Mouse (Mus musculus): ENCODE measurements around the gene Kank2. TPM values are rescaled to one million over a fixed set of nuclear protein-coding genes. Genes with fewer than 3 reads are reported as not detected.

The Kank2 gene
- polyA plus RNA-seq, 1 experiment from 2014 or later = 9.5 TPM

DNA sequence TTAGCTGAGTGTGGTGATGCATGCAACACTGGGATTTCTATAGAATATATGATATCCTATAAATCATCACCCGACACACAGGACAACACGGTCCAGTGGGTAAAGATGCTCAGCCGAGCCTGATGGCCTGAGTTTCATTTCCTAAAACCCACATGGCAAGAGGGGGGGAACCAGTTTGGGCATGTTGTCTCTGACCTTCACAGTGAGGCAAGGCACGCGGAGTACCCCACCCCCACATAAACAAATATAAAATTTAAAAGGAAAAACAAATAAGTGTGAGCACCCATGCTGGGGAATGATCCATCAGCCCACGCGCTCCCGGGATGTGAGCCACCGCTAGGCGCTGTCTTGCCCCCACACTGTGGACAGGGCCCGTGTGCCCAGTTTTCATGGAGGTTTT, 8.4 kb upstream of the Kank2 start:
- Histone ChIP-seq H3K27me3 (replicated peaks; ENCODE audit: control insufficient read depth, insufficient read depth, low read length) (no peaks in the 10 kb centered on the region), H3K27ac (ENCODE audit: low read depth) (no peak overlapping the region), H3K9me3 (ENCODE audit: control insufficient read depth, low read length) (no peaks in the 10 kb centered on the region), H3K9ac (ENCODE audit: low read length) (no peak overlapping the region), H3K4me2 (ENCODE audit: low read length) (no peak overlapping the region), H3K4me3 (ENCODE audit: low read depth, low read length) (no peak overlapping the region), H3K4me1 (replicated peaks; ENCODE audit: control insufficient read depth, insufficient read depth, low read length) (no peaks in the 10 kb centered on the region), H3K36me3 (ENCODE audit: control insufficient read depth, insufficient read depth, low read length) (peaks cover 14% of the 10 kb centered on the region; the same call in 1 of the 2 replicates)
- ATAC-seq (replicated peaks; ENCODE audit: low FRiP score, low TSS enrichment, low read depth) = no peak
- DNase-seq (ENCODE audit: low spot score) = no peak
- whole genome bisulfite sequencing = 79% methylated on average over 11 of the region's 11 CpGs

DNA sequence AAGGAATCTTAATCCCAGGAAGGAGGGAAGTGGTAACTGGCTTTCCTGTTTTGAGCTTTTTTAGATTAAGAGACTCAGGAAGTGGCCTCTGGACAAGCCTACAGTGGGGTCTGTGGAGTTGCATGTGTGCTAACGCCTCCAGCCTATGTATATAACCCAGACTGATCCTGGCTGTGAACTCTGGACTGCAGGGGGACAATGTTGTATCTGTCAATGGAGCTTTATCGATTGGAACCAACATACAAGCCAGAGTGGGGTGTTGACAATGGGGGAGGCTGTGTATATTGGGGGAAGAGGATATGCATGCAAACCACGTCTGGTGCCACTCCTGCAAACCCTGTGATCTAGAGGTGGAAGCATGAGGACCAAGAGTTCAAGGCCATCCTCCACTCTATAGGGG, 7.8 kb upstream of the Kank2 start:
- WGBS = 46% methylated on average over 3 of the region's 3 CpGs
- H3K4me2 ChIP-seq (ENCODE audit: low read length) = no peak overlapping the region
- H3K9ac ChIP-seq (ENCODE audit: low read length) = no peak overlapping the region
- no peak overlapping the region for H3K4me3 ChIP-seq (ENCODE audit: low read depth, low read length)
- no peaks in the 10 kb centered on the region for H3K9me3 ChIP-seq (ENCODE audit: control insufficient read depth, low read length)
- DNase-seq (ENCODE audit: low spot score) (no peak), ATAC-seq (replicated peaks; ENCODE audit: low FRiP score, low TSS enrichment, low read depth) (no peak)
- H3K4me1 ChIP-seq (replicated peaks; ENCODE audit: control insufficient read depth, insufficient read depth, low read length) = no peaks in the 10 kb centered on the region
- H3K27ac ChIP-seq (ENCODE audit: low read depth) = no peak overlapping the region
- peaks cover 20% of the 10 kb centered on the region; the same call in 1 of the 2 replicates for H3K36me3 ChIP-seq (ENCODE audit: control insufficient read depth, insufficient read depth, low read length)
- no peaks in the 10 kb centered on the region for H3K27me3 ChIP-seq (replicated peaks; ENCODE audit: control insufficient read depth, insufficient read depth, low read length)

DNA sequence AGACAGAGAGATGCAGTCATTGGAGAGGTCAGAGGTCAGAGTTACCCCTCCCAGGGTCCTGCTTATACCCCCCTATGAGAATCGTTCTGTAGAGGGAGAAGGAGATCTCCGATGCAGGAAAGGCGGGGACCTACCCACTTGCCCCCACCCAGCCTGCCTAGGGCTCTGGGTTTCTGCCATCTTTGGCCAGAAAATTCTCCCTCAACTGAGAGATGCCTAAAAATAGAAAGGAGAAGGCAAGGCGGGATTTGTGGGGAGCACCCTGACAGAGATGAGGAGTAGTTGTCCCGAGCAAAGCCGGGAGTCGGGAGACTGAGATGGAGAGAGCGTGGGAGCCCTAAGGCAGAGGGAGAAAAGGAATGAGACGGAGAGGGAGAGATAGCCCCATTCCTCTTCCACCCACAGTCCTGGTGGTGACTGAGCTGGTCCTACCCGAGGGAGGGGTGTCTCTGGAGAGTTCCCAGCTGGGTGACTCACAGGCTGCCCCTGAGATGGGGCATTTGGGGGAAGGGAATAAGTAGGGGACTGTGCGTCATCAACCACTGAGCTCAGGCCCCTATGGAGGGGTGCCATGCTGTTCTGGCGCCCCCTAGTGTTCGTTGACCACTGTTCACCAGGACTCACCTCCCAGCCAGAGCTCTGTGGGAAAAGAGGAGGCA, 5.6 kb upstream of the Kank2 start:
- peak; percentile 91 for DNase-seq (ENCODE audit: low spot score)
- Histone ChIP-seq H3K9ac (ENCODE audit: low read length) (peak overlapping the region; percentile 14; the same call in 1 of the 2 replicates), H3K4me1 (replicated peaks; ENCODE audit: control insufficient read depth, insufficient read depth, low read length) (no peaks in the 10 kb centered on the region), H3K4me3 (ENCODE audit: low read depth, low read length) (no peak overlapping the region), H3K4me2 (ENCODE audit: low read length) (0 out of 2 replicates have a peak overlapping the region, but pooled peaks have one; percentile 14), H3K27me3 (replicated peaks; ENCODE audit: control insufficient read depth, insufficient read depth, low read length) (no peaks in the 10 kb centered on the region), H3K36me3 (ENCODE audit: control insufficient read depth, insufficient read depth, low read length) (peaks cover 20% of the 10 kb centered on the region), H3K9me3 (ENCODE audit: control insufficient read depth, low read length) (no peaks in the 10 kb centered on the region), H3K27ac (ENCODE audit: low read depth) (peak overlapping the region; percentile 40)
- WGBS = 34% methylated on average over 13 of the region's 13 CpGs
- ATAC-seq (replicated peaks; ENCODE audit: low FRiP score, low TSS enrichment, low read depth) = peak; percentile 86

DNA sequence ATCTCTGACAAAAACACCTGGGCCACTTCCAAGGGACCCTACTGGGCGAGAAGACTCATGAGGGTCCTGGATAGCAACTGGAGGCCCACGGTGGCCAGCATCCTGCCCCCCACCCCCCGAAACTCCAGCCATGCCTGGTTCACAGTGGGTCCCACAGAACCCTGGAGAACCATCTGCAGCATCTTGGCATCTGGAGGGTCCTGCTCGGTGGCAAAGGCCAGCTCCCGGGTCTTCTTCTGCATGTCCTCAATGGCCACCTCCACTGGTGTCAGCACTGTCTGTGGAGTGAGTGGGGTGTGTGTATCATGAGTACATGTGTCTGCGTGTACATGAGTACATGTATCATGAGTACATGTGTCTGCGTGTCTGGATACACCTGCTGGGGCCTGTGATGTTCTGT, 3.0 kb upstream of the Kank2 start:
- Histone ChIP-seq H3K4me3 (ENCODE audit: low read depth, low read length) (no peak overlapping the region), H3K4me1 (replicated peaks; ENCODE audit: control insufficient read depth, insufficient read depth, low read length) (peaks cover 14% of the 10 kb centered on the region), H3K4me2 (ENCODE audit: low read length) (no peak overlapping the region), H3K27me3 (replicated peaks; ENCODE audit: control insufficient read depth, insufficient read depth, low read length) (no peaks in the 10 kb centered on the region), H3K9ac (ENCODE audit: low read length) (no peak overlapping the region), H3K27ac (ENCODE audit: low read depth) (no peak overlapping the region), H3K9me3 (ENCODE audit: control insufficient read depth, low read length) (no peaks in the 10 kb centered on the region), H3K36me3 (ENCODE audit: control insufficient read depth, insufficient read depth, low read length) (peaks cover 17% of the 10 kb centered on the region)
- DNase-seq (ENCODE audit: low spot score) (no peak), ATAC-seq (replicated peaks; ENCODE audit: low FRiP score, low TSS enrichment, low read depth) (no peak)
- 85% methylated on average over 7 of the region's 7 CpGs for WGBS

DNA sequence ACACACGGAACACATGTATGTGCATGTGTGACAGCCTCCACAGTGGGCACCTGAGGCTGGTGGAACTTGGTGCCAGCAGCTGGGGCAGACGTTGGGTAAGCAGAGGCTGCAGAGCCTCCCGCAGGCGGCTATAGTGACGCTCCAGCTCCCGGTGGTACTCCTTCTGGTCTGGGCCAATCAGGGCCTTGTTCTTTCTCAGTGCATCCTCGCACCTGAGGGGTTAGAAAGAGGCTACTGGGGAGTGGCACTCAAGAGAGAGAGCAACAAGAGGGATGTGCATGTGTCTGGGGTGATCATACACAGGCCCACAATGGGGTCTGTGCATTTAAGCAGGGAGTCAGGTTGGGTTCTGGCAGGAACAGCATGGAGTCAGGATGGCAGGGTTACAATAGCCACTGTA, 2.6 kb upstream of the Kank2 start:
- ATAC-seq (replicated peaks; ENCODE audit: low FRiP score, low TSS enrichment, low read depth) = no peak
- 74% methylated on average over 7 of the region's 7 CpGs for WGBS
- DNase-seq (ENCODE audit: low spot score) = no peak
- H3K27me3 ChIP-seq (replicated peaks; ENCODE audit: control insufficient read depth, insufficient read depth, low read length) = no peaks in the 10 kb centered on the region
- H3K9ac ChIP-seq (ENCODE audit: low read length) = no peak overlapping the region
- H3K4me1 ChIP-seq (replicated peaks; ENCODE audit: control insufficient read depth, insufficient read depth, low read length) = peaks cover 18% of the 10 kb centered on the region
- no peak overlapping the region for H3K27ac ChIP-seq (ENCODE audit: low read depth)
- H3K4me3 ChIP-seq (ENCODE audit: low read depth, low read length) = no peak overlapping the region
- H3K4me2 ChIP-seq (ENCODE audit: low read length) = no peak overlapping the region
- peaks cover 17% of the 10 kb centered on the region for H3K36me3 ChIP-seq (ENCODE audit: control insufficient read depth, insufficient read depth, low read length)
- H3K9me3 ChIP-seq (ENCODE audit: control insufficient read depth, low read length) = no peaks in the 10 kb centered on the region

DNA sequence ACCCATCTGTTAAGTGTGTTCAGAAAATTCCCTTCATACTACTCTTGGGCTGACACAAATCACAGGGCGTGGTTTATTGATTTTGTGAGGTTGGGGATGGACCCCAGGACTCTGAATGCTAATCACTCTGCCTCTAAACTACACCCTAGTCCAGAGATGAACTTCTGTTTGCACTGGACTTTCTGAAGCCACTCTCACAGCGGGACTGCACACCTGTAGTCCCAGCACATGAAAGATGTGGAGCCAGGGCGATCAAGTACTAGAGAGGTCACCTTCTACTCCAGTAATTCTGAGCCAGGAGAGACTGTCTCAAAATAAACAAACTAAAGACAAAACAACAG, 436 bp upstream of the Kank2 start:
- Histone ChIP-seq H3K27me3 (replicated peaks; ENCODE audit: control insufficient read depth, insufficient read depth, low read length) (no peaks in the 10 kb centered on the region), H3K9ac (ENCODE audit: low read length) (peak overlapping the region; percentile 93; the same call in 1 of the 2 replicates), H3K9me3 (ENCODE audit: control insufficient read depth, low read length) (no peaks in the 10 kb centered on the region), H3K27ac (ENCODE audit: low read depth) (peak overlapping the region; percentile 95), H3K4me1 (replicated peaks; ENCODE audit: control insufficient read depth, insufficient read depth, low read length) (peaks cover 18% of the 10 kb centered on the region), H3K4me2 (ENCODE audit: low read length) (peak overlapping the region; percentile 56), H3K4me3 (ENCODE audit: low read depth, low read length) (peak overlapping the region; percentile 89), H3K36me3 (ENCODE audit: control insufficient read depth, insufficient read depth, low read length) (peaks cover 32% of the 10 kb centered on the region)
- ATAC-seq (replicated peaks; ENCODE audit: low FRiP score, low TSS enrichment, low read depth) (no peak), DNase-seq (ENCODE audit: low spot score) (no peak)
- WGBS = 49% methylated on average over 3 of the region's 3 CpGs

DNA sequence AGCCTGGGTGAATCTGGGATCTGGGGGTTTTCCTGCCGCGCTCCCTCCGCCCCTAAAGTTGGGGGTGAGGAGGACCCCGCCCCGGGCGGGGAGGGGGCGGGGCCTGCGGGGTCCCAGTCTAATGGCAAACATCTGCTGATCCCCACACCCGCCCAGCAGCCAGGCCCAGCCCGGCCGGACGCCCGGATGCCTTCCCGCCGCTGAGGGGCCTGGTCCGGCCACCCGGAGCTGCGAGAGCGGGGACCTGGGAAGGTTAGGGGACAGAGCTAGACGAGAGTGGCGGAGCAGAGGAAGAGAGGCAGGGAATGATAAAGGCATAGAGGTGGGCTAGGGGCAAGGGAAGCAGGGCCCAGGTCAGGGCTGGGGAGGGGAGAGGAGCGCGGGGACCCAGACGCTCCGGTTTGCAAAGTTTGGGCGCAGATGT, 611 bp downstream of the Kank2 start:
- H3K9ac ChIP-seq (ENCODE audit: low read length) = peak overlapping the region; percentile 93
- H3K4me1 ChIP-seq (replicated peaks; ENCODE audit: control insufficient read depth, insufficient read depth, low read length) = peaks cover 22% of the 10 kb centered on the region
- peak; percentile 73 for ATAC-seq (replicated peaks; ENCODE audit: low FRiP score, low TSS enrichment, low read depth)
- H3K36me3 ChIP-seq (ENCODE audit: control insufficient read depth, insufficient read depth, low read length) = peaks cover 42% of the 10 kb centered on the region
- WGBS = 1% methylated on average over 26 of the region's 26 CpGs
- peak overlapping the region; percentile 89 for H3K4me3 ChIP-seq (ENCODE audit: low read depth, low read length)
- H3K27ac ChIP-seq (ENCODE audit: low read depth) = peak overlapping the region; percentile 95
- no peaks in the 10 kb centered on the region for H3K9me3 ChIP-seq (ENCODE audit: control insufficient read depth, low read length)
- no peaks in the 10 kb centered on the region for H3K27me3 ChIP-seq (replicated peaks; ENCODE audit: control insufficient read depth, insufficient read depth, low read length)
- DNase-seq (ENCODE audit: low spot score) = peak; percentile 85
- H3K4me2 ChIP-seq (ENCODE audit: low read length) = peak overlapping the region; percentile 56

DNA sequence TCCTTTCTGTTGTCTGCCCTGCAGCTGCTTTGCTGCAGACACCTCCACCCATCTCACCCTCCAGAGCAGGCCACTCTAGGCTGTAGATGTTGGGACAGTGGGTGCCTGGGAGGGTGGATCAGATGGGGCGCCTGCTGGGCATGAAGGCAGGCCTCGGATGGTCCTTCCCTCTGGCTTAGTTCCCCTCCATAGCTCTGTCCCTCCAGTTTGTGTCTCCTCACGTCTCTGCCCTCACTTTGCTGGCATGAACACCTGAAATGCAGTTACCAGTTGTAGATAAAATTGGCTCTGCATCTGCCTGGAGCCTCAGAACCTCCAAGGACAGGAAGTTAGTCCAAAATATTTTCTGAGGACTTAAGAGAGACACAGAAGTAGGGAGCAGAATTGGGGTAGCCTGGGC, 1.6 kb downstream of the Kank2 start:
- H3K36me3 ChIP-seq (ENCODE audit: control insufficient read depth, insufficient read depth, low read length) = peaks cover 43% of the 10 kb centered on the region
- H3K27ac ChIP-seq (ENCODE audit: low read depth) = peak overlapping the region; percentile 71; the same call in 1 of the 2 replicates
- WGBS = 69% methylated on average over 3 of the region's 3 CpGs
- H3K9me3 ChIP-seq (ENCODE audit: control insufficient read depth, low read length) = no peaks in the 10 kb centered on the region
- DNase-seq (ENCODE audit: low spot score) = no peak
- peak overlapping the region; percentile 56 for H3K4me2 ChIP-seq (ENCODE audit: low read length)
- peak overlapping the region; percentile 5; the same call in 1 of the 2 replicates for H3K9ac ChIP-seq (ENCODE audit: low read length)
- no peaks in the 10 kb centered on the region for H3K27me3 ChIP-seq (replicated peaks; ENCODE audit: control insufficient read depth, insufficient read depth, low read length)
- no peak for ATAC-seq (replicated peaks; ENCODE audit: low FRiP score, low TSS enrichment, low read depth)
- H3K4me3 ChIP-seq (ENCODE audit: low read depth, low read length) = peak overlapping the region; percentile 89
- H3K4me1 ChIP-seq (replicated peaks; ENCODE audit: control insufficient read depth, insufficient read depth, low read length) = peaks cover 31% of the 10 kb centered on the region

DNA sequence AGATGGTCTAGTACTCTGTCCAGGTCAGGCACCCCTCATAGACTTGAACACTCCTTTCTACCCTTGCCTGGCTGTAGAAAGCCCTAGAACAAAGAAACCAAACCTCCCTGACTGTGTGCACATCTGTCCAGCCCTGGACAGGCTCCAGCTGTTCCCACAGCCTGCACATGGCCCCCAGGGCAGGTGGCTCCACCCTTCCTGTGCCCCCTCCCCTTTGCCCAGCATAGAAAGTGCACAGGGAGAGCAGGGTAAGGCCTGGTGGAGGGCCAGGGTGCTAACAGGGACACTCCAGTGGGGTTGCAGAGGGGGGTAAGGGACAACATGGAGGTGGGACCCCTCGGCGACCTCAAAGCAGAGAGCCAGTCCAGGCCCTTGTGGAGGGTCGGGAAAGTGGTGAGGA, 2.3 kb downstream of the Kank2 start:
- no peaks in the 10 kb centered on the region for H3K27me3 ChIP-seq (replicated peaks; ENCODE audit: control insufficient read depth, insufficient read depth, low read length)
- no peaks in the 10 kb centered on the region for H3K9me3 ChIP-seq (ENCODE audit: control insufficient read depth, low read length)
- H3K27ac ChIP-seq (ENCODE audit: low read depth) = peak overlapping the region; percentile 71
- H3K4me2 ChIP-seq (ENCODE audit: low read length) = peak overlapping the region; percentile 56
- H3K4me1 ChIP-seq (replicated peaks; ENCODE audit: control insufficient read depth, insufficient read depth, low read length) = peaks cover 35% of the 10 kb centered on the region
- ATAC-seq (replicated peaks; ENCODE audit: low FRiP score, low TSS enrichment, low read depth) (no peak), DNase-seq (ENCODE audit: low spot score) (peak; percentile 58)
- WGBS = 43% methylated on average over 3 of the region's 3 CpGs
- peak overlapping the region; percentile 89 for H3K4me3 ChIP-seq (ENCODE audit: low read depth, low read length)
- peak overlapping the region; percentile 25 for H3K9ac ChIP-seq (ENCODE audit: low read length)
- H3K36me3 ChIP-seq (ENCODE audit: control insufficient read depth, insufficient read depth, low read length) = peaks cover 43% of the 10 kb centered on the region

All from intestine, embryonic 14.5 days (tissue).